Mouse (Mus musculus): ENCODE data around the gene Cep295nl. TPM values are rescaled to one million over a fixed set of nuclear protein-coding genes. Genes with fewer than 3 reads are reported as not detected.

Cep295nl gene
- polyA plus RNA-seq, 1 experiment from 2014 or later = 0.63 TPM

DNA sequence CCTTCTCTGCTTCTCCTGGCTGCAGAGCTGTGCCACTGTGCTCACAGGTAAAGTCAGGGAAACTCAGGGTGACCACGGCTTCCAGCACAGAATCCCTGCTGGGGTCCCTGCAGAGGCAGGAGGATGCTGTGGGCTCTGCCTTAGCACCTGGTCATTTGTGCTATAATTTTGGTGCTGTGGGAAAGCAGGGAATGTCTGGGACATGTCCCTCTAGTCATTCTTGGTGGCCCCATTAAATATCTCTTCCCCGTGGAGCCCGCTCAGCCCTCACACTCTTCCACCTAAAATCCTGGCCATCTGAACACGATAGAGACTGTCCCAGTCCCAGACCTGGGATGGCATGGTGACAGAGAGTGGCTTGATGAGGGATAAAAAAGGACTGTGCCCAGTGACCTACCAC is 21.7 kb upstream of the Cep295nl start:
- peak overlapping the region; percentile 88 for H3K27ac ChIP-seq (replicated peaks; ENCODE audit: low read depth, low read length)
- no peak for ATAC-seq (ENCODE audit: low read depth)
- H3K4me1 ChIP-seq (ENCODE audit: control insufficient read depth, insufficient read depth, low read length) = peaks cover 57% of the 10 kb centered on the region
- no peaks in the 10 kb centered on the region for H3K36me3 ChIP-seq (ENCODE audit: control insufficient read depth, insufficient read depth, low read length)
- no peak overlapping the region for H3K4me3 ChIP-seq (ENCODE audit: low read depth, low read length)
- no peaks in the 10 kb centered on the region for H3K27me3 ChIP-seq (replicated peaks; ENCODE audit: control insufficient read depth, insufficient read depth, low read length)
- no peaks in the 10 kb centered on the region for H3K9me3 ChIP-seq (ENCODE audit: control insufficient read depth, low read length)
- no peak overlapping the region for H3K4me2 ChIP-seq (ENCODE audit: low read depth, low read length)
- peak overlapping the region; percentile 32; the same call in 1 of the 2 replicates for H3K9ac ChIP-seq (ENCODE audit: low read depth, low read length)
- 83% methylated on average over 4 of the region's 4 CpGs for WGBS
- no peak for DNase-seq (ENCODE audit: low spot score)

DNA sequence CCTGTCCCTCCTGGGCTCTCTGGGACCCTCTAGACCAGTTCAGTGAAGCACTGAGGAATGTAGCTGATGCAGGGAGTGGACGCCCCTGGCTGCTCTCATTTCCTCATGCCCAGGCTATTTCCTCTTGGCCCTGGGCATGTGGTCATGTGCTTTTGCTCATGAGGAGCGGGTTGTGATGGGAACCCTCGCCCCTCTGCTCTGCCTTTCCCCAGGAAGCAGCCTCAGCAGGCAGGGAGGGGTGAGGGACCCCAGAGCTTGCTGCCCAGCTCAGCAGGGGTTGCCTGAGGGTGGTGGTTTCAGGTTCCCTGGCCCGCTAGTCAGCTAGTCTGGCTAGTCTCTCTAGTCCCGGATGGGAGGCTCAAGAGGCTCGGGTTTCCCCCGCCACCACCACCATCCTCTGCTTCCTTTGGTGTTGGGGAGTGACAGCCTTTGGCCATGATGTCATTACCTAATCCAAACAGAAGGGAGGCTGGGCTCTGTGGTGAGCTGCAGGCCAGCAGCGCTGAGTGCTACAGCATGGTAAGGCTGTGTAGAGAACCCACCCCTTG is 20.7 kb upstream of the Cep295nl start:
- no peaks in the 10 kb centered on the region for H3K27me3 ChIP-seq (replicated peaks; ENCODE audit: control insufficient read depth, insufficient read depth, low read length)
- peak overlapping the region; percentile 83 for H3K27ac ChIP-seq (replicated peaks; ENCODE audit: low read depth, low read length)
- peak overlapping the region; percentile 20 for H3K4me2 ChIP-seq (ENCODE audit: low read depth, low read length)
- no peaks in the 10 kb centered on the region for H3K36me3 ChIP-seq (ENCODE audit: control insufficient read depth, insufficient read depth, low read length)
- DNase-seq (ENCODE audit: low spot score) (peak; percentile 92), ATAC-seq (ENCODE audit: low read depth) (peak; percentile 84)
- H3K4me3 ChIP-seq (ENCODE audit: low read depth, low read length) = no peak overlapping the region
- H3K9ac ChIP-seq (ENCODE audit: low read depth, low read length) = peak overlapping the region; percentile 45
- WGBS = 2% methylated on average over 8 of the region's 8 CpGs
- H3K9me3 ChIP-seq (ENCODE audit: control insufficient read depth, low read length) = no peaks in the 10 kb centered on the region
- H3K4me1 ChIP-seq (ENCODE audit: control insufficient read depth, insufficient read depth, low read length) = peaks cover 57% of the 10 kb centered on the region

DNA sequence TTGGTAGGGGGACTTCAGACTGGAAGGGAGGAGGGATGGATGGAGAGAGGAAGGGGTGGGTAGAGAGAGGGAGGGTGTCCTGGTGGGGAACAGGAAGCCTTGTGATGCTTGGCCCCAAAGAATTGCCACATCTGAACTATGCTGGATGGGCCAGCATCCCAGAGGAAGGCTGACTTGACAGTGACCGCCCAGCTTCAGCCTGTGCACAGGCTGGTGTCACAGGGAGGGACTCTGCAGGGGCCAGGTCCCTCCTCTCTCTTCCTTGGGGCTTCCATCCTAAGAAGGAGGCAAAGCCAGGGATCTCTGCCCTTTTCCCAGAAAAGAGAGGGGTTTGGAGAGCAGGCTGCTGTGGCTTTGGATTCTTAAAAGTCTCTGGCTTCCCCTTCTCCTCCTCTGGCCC is 20.2 kb upstream of the Cep295nl start:
- WGBS = 75% methylated on average over 1 of the region's 1 CpGs
- ATAC-seq (ENCODE audit: low read depth) (no peak), DNase-seq (ENCODE audit: low spot score) (no peak)
- H3K27me3 ChIP-seq (replicated peaks; ENCODE audit: control insufficient read depth, insufficient read depth, low read length) = no peaks in the 10 kb centered on the region
- H3K4me3 ChIP-seq (ENCODE audit: low read depth, low read length) = no peak overlapping the region
- no peaks in the 10 kb centered on the region for H3K36me3 ChIP-seq (ENCODE audit: control insufficient read depth, insufficient read depth, low read length)
- H3K4me2 ChIP-seq (ENCODE audit: low read depth, low read length) = peak overlapping the region; percentile 20
- no peaks in the 10 kb centered on the region for H3K9me3 ChIP-seq (ENCODE audit: control insufficient read depth, low read length)
- H3K9ac ChIP-seq (ENCODE audit: low read depth, low read length) = peak overlapping the region; percentile 45
- peaks cover 57% of the 10 kb centered on the region for H3K4me1 ChIP-seq (ENCODE audit: control insufficient read depth, insufficient read depth, low read length)
- H3K27ac ChIP-seq (replicated peaks; ENCODE audit: low read depth, low read length) = peak overlapping the region; percentile 83

DNA sequence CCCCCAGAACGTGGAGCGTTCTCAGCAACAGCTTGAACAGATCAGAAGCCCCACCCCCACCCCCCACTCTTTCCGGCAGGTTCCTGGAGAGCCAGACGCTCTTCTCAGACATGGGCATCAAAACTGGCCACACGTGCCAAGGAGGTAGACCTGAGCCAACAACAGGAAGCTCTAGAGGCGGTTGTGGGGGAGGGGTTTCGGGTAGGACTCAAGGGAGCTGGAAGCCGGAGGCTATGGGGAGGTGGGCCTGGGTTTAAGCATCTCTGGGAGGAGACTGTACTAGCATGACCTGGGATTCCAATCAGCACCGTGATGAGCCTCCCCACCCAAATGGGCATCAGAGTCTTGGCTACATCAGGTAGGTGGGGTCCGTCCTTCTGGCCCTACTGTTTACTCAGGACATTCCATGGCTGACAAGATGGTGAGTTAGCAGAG is 18.6 kb upstream of the Cep295nl start:
- no peak overlapping the region for H3K4me2 ChIP-seq (ENCODE audit: low read depth, low read length)
- H3K4me1 ChIP-seq (ENCODE audit: control insufficient read depth, insufficient read depth, low read length) = peaks cover 57% of the 10 kb centered on the region
- ATAC-seq (ENCODE audit: low read depth) (no peak), DNase-seq (ENCODE audit: low spot score) (no peak)
- peak overlapping the region; percentile 8; the same call in 1 of the 2 replicates for H3K27ac ChIP-seq (replicated peaks; ENCODE audit: low read depth, low read length)
- 24% methylated on average over 10 of the region's 10 CpGs for WGBS
- H3K9me3 ChIP-seq (ENCODE audit: control insufficient read depth, low read length) = no peaks in the 10 kb centered on the region
- no peaks in the 10 kb centered on the region for H3K27me3 ChIP-seq (replicated peaks; ENCODE audit: control insufficient read depth, insufficient read depth, low read length)
- no peaks in the 10 kb centered on the region for H3K36me3 ChIP-seq (ENCODE audit: control insufficient read depth, insufficient read depth, low read length)
- H3K9ac ChIP-seq (ENCODE audit: low read depth, low read length) = no peak overlapping the region
- no peak overlapping the region for H3K4me3 ChIP-seq (ENCODE audit: low read depth, low read length)

DNA sequence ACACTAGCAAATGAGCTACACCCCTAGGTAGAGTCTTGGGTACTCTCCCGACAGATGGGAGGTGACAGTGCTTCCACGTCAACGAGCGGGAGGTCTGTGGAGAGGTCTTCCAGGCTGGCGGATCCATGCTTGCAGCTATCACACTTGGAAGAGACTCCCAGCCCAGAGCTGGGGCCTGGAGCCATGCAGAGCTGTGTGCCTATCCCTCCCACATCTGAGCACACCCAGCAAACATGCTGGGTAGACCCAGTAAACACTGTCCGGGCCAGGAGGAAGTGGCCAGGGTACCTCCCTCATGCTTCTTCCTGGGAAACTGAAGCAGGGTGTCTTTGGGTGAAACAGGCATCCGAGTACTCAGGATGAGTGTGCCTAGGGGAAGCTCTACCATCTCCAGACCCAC is 18.2 kb upstream of the Cep295nl start:
- Histone ChIP-seq H3K4me2 (ENCODE audit: low read depth, low read length) (no peak overlapping the region), H3K9ac (ENCODE audit: low read depth, low read length) (no peak overlapping the region), H3K9me3 (ENCODE audit: control insufficient read depth, low read length) (no peaks in the 10 kb centered on the region), H3K4me1 (ENCODE audit: control insufficient read depth, insufficient read depth, low read length) (peaks cover 57% of the 10 kb centered on the region), H3K27ac (replicated peaks; ENCODE audit: low read depth, low read length) (peak overlapping the region; percentile 8; the same call in 1 of the 2 replicates), H3K4me3 (ENCODE audit: low read depth, low read length) (no peak overlapping the region), H3K27me3 (replicated peaks; ENCODE audit: control insufficient read depth, insufficient read depth, low read length) (no peaks in the 10 kb centered on the region), H3K36me3 (ENCODE audit: control insufficient read depth, insufficient read depth, low read length) (no peaks in the 10 kb centered on the region)
- DNase-seq (ENCODE audit: low spot score) (no peak), ATAC-seq (ENCODE audit: low read depth) (no peak)
- WGBS = 64% methylated on average over 7 of the region's 7 CpGs

DNA sequence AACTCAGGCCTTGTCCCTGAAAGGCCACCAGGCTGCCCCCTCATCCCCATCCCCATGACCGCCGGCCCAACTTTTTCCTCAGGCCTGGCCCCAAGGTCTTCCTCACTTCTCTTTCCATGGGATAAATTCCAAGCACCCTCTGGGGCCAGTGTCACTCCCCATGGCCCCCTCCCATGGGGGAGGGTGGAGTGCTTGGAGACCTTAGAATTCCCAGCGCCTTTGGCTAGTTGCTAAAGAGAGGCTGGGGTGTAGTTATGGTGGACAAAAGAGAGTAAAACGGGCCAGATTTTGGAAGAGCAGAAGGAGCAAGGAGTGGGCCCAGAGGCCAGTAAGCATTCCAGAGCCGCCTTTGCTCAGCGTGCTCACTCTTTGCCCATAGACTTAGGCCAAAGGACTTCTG is 13.3 kb upstream of the Cep295nl start, which contains the start of gene Timp2:
Gene Timp2, minus strand, starts transcription at position 101 of the 400 bp plus-strand sequence.
- peaks cover 13% of the 10 kb centered on the region; the same call in 1 of the 2 replicates for H3K36me3 ChIP-seq (ENCODE audit: control insufficient read depth, insufficient read depth, low read length)
- H3K4me2 ChIP-seq (ENCODE audit: low read depth, low read length) = peak within 1 kb of the TSS; percentile 77
- H3K27me3 ChIP-seq (replicated peaks; ENCODE audit: control insufficient read depth, insufficient read depth, low read length) = no peaks in the 10 kb centered on the region
- peaks cover 31% of the 10 kb centered on the region for H3K4me1 ChIP-seq (ENCODE audit: control insufficient read depth, insufficient read depth, low read length)
- no peaks in the 10 kb centered on the region for H3K9me3 ChIP-seq (ENCODE audit: control insufficient read depth, low read length)
- 39% methylated on average over 6 of the region's 6 CpGs for WGBS
- peak within 1 kb of the TSS; percentile 97 for H3K27ac ChIP-seq (replicated peaks; ENCODE audit: low read depth, low read length)
- H3K9ac ChIP-seq (ENCODE audit: low read depth, low read length) = peak within 1 kb of the TSS; percentile 97
- DNase-seq (ENCODE audit: low spot score) (no peak), ATAC-seq (ENCODE audit: low read depth) (no peak)
- peak within 1 kb of the TSS; percentile 88 for H3K4me3 ChIP-seq (ENCODE audit: low read depth, low read length)

DNA sequence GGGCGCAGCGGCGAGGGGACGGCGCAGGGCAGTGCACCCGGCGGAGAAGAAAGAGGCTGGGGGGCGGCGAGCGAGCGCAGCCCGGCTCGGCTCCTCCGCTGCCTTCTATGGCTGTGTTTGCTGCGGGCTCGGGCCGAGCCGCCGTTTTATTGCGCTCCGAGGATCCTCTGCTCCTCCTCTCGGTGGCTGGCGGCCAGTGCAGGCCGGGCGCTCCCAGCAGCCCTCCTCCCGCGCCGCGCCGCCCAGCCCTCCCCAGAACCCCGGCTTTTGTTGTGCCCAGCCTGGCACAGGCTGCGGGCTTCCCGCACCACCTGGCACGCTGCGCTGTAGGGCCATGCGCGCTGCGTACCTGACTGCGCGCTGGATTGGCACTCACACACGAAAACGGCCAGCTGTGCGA is 12.9 kb upstream of the Cep295nl start:
- ATAC-seq (ENCODE audit: low read depth) (peak; percentile 95), DNase-seq (ENCODE audit: low spot score) (peak; percentile 94)
- H3K36me3 ChIP-seq (ENCODE audit: control insufficient read depth, insufficient read depth, low read length) = peaks cover 13% of the 10 kb centered on the region; the same call in 1 of the 2 replicates
- peak overlapping the region; percentile 97 for H3K27ac ChIP-seq (replicated peaks; ENCODE audit: low read depth, low read length)
- peak overlapping the region; percentile 97 for H3K9ac ChIP-seq (ENCODE audit: low read depth, low read length)
- no peaks in the 10 kb centered on the region for H3K27me3 ChIP-seq (replicated peaks; ENCODE audit: control insufficient read depth, insufficient read depth, low read length)
- peaks cover 29% of the 10 kb centered on the region for H3K4me1 ChIP-seq (ENCODE audit: control insufficient read depth, insufficient read depth, low read length)
- 0% methylated on average over 1 of the region's 43 CpGs for WGBS
- no peaks in the 10 kb centered on the region for H3K9me3 ChIP-seq (ENCODE audit: control insufficient read depth, low read length)
- peak overlapping the region; percentile 88 for H3K4me3 ChIP-seq (ENCODE audit: low read depth, low read length)
- H3K4me2 ChIP-seq (ENCODE audit: low read depth, low read length) = peak overlapping the region; percentile 77

DNA sequence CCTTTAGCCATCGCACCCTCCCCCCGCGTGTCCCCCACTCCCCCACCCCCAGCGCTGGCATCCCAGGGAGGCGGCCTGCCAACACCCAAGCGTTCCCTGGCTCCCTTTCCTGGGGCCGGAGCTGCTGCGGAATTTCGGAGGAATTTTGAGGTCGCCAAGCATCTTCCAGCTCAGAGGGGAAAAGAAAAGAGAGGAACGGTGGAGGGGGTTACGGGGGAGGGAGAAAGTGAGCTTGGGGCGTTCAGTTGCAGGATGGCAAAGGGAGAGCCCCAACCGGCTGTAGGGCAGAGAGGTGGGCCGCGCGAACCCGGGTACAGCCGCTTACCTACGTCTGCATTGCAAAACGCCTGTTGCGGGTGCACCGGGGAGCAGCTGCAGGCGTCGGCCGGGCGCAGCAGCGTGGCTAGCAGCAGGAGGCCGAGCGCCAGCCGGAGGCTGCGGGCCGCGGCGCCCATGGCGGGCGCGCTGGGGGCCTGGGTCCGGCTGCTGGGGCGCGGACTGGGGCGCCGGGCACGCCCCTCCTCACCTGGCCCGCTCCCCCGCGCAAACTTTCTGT is 12.4 kb upstream of the Cep295nl start:
- peak overlapping the region; percentile 88 for H3K4me3 ChIP-seq (ENCODE audit: low read depth, low read length)
- no peaks in the 10 kb centered on the region for H3K9me3 ChIP-seq (ENCODE audit: control insufficient read depth, low read length)
- peak; percentile 42 for ATAC-seq (ENCODE audit: low read depth)
- no peaks in the 10 kb centered on the region for H3K27me3 ChIP-seq (replicated peaks; ENCODE audit: control insufficient read depth, insufficient read depth, low read length)
- H3K27ac ChIP-seq (replicated peaks; ENCODE audit: low read depth, low read length) = peak overlapping the region; percentile 97
- DNase-seq (ENCODE audit: low spot score) = no peak
- H3K36me3 ChIP-seq (ENCODE audit: control insufficient read depth, insufficient read depth, low read length) = peaks cover 13% of the 10 kb centered on the region; the same call in 1 of the 2 replicates
- peak overlapping the region; percentile 97 for H3K9ac ChIP-seq (ENCODE audit: low read depth, low read length)
- H3K4me1 ChIP-seq (ENCODE audit: control insufficient read depth, insufficient read depth, low read length) = peaks cover 29% of the 10 kb centered on the region
- WGBS = under 1% methylated on average over 22 of the region's 47 CpGs
- H3K4me2 ChIP-seq (ENCODE audit: low read depth, low read length) = peak overlapping the region; percentile 77

All from embryonic facial prominence, embryonic 14.5 days (tissue).